Mouse (Mus musculus): Measurements from ENCODE around the gene Psma6. TPM values are rescaled to one million over a fixed set of nuclear protein-coding genes. Genes with fewer than 3 reads are reported as not detected.

Psma6 gene
- polyA plus RNA-seq, 1 experiment from 2014 or later: 177 TPM

DNA sequence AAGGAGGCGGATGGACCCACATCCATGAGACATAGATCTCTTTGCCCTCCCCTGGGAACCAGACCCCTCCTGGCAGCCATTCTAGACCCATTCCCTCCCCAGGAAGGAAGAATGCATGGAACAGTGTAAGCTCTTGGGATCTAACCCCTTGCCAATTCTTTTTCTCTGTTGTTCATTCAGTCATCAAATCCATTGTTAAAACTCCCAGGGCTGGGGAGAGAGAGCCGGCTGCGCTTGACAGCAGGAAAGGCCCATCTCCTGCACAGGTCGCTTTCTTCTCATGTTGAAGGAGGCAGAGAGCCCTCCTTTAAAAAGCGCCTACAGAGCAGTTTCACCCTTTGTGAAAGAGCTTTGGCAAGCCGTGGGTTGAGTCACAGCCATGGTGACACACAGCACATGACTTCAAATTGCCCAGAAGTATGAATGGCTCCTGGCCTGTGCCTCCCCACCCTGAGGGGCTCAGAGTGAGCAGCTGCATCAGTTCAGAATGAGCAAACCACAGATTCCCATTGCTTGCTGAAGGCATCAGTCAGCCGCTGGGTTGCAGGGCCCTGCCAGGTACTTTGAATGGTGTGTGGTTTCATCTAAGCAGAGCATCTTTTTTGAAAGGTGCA lies 82.2 kb downstream of the Psma6 start:
- H3K4me2 ChIP-seq (ENCODE audit: low read depth, low read length): peak overlapping the region; percentile 58; the same call in 1 of the 2 replicates
- H3K27me3 ChIP-seq (ENCODE audit: insufficient read depth, low read length): peaks cover 10% of the 10 kb centered on the region; the same call in 1 of the 2 replicates
- no peaks in the 10 kb centered on the region for H3K36me3 ChIP-seq (replicated peaks; ENCODE audit: insufficient read depth, low read length)
- no peaks in the 10 kb centered on the region for H3K9me3 ChIP-seq (ENCODE audit: low read length)
- TF ChIP-seq CTCF (IDR thresholded peaks at IDR 0.05; ENCODE audit: low read depth) (no peak), EP300 (IDR thresholded peaks at IDR 0.05; ENCODE audit: low read depth) (no peak)
- ATAC-seq (peak; percentile 40), DNase-seq (peak; percentile 42)
- peaks cover 30% of the 10 kb centered on the region for H3K4me1 ChIP-seq (ENCODE audit: insufficient read depth)
- WGBS (ENCODE audit: insufficient replicate concordance): 70% methylated on average over 7 of the region's 7 CpGs
- H3K27ac ChIP-seq (ENCODE audit: low read depth): peak overlapping the region; percentile 75
- 0 out of 2 replicates have a peak overlapping the region, but pooled peaks have one; percentile 16 for H3K9ac ChIP-seq (replicated peaks)
- peak overlapping the region; percentile 26; the same call in 1 of the 2 replicates for H3K4me3 ChIP-seq (ENCODE audit: low read depth, low read length)

DNA sequence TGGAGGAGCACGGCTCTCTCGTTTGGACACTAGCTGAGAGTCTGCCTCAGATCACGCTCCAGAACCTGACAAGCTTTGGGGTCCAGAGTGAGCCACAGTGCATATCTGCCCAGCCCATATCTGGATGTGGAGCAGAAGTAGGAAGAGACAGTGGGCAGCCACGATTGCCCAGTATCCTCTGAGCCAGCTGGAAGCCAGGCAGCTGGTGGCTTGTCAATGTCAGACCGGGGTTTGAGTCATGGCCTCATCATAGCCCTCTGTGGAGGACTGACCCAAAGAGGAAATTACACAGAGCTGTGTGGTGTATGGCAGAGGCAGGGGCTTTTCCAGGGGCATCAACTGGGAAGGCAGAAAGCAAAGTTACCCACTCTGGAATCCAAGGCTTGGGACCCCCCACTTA lies 82.8 kb downstream of the Psma6 start:
- no peak for TF ChIP-seq CTCF (IDR thresholded peaks at IDR 0.05; ENCODE audit: low read depth)
- ATAC-seq (peak; percentile 11; the same call in 1 of the 2 replicates), DNase-seq (no peak)
- no peaks in the 10 kb centered on the region for H3K36me3 ChIP-seq (replicated peaks; ENCODE audit: insufficient read depth, low read length)
- H3K27me3 ChIP-seq (ENCODE audit: insufficient read depth, low read length): peaks cover 10% of the 10 kb centered on the region; the same call in 1 of the 2 replicates
- H3K4me2 ChIP-seq (ENCODE audit: low read depth, low read length): no peak overlapping the region
- no peak overlapping the region for H3K4me3 ChIP-seq (ENCODE audit: low read depth, low read length)
- 55% methylated on average over 5 of the region's 5 CpGs for whole genome bisulfite sequencing (ENCODE audit: insufficient replicate concordance)
- H3K9me3 ChIP-seq (ENCODE audit: low read length): no peaks in the 10 kb centered on the region
- H3K9ac ChIP-seq (replicated peaks): no peak overlapping the region; the same call in 1 of the 2 replicates
- H3K4me1 ChIP-seq (ENCODE audit: insufficient read depth): peaks cover 30% of the 10 kb centered on the region
- H3K27ac ChIP-seq (ENCODE audit: low read depth): peak overlapping the region; percentile 75

- H3K4me2 ChIP-seq (ENCODE audit: low read depth, low read length): no peak overlapping the region
- H3K4me3 ChIP-seq (ENCODE audit: low read depth, low read length): no peak overlapping the region
- no peaks in the 10 kb centered on the region for H3K9me3 ChIP-seq (ENCODE audit: low read length)
- H3K36me3 ChIP-seq (replicated peaks; ENCODE audit: insufficient read depth, low read length): no peaks in the 10 kb centered on the region
- H3K27ac ChIP-seq (ENCODE audit: low read depth): no peak overlapping the region
- H3K27me3 ChIP-seq (ENCODE audit: insufficient read depth, low read length): peaks cover 10% of the 10 kb centered on the region; the same call in 1 of the 2 replicates
- H3K9ac ChIP-seq (replicated peaks): no peak overlapping the region
- peaks cover 30% of the 10 kb centered on the region for H3K4me1 ChIP-seq (ENCODE audit: insufficient read depth)
- WGBS (ENCODE audit: insufficient replicate concordance): 48% methylated on average over 10 of the region's 10 CpGs
- DNase-seq (no peak), ATAC-seq (peak; percentile 29; the same call in 1 of the 2 replicates)
- no peak for TF ChIP-seq CTCF (IDR thresholded peaks at IDR 0.05; ENCODE audit: low read depth)
- no peak for TF ChIP-seq EP300 (IDR thresholded peaks at IDR 0.05; ENCODE audit: low read depth)
Measured at GRCm38 (mm10) chr12:55467331-55468180, 83.5 kb downstream of the Psma6 start.

Other genes starting within 250 kb of the Psma6 start
- 21.7 and 22.5 TPM in 2 replicates for gene Srp54b, start 229.1 kb upstream of the Psma6 start, polyA plus RNA-seq (2015; fragmentation: Nextera tagmentation; extraction: Ambion mirVana)
- gene 1700047I17Rik2, start 184.6 kb upstream of the Psma6 start, polyA plus RNA-seq (2015; fragmentation: Nextera tagmentation; extraction: Ambion mirVana): not detected in 2 replicates
- gene Srp54c, start 154.1 kb upstream of the Psma6 start, polyA plus RNA-seq (2015; fragmentation: Nextera tagmentation; extraction: Ambion mirVana): 30.3 and 30.4 TPM in 2 replicates
- gene 1110008L16Rik, start 84.6 kb upstream of the Psma6 start, polyA plus RNA-seq (2015; fragmentation: Nextera tagmentation; extraction: Ambion mirVana): 5.5 and 5.9 TPM in 2 replicates
- gene Ppp2r3c, start 81.2 kb upstream of the Psma6 start, polyA plus RNA-seq (2015; fragmentation: Nextera tagmentation; extraction: Ambion mirVana): 4.3 TPM in 2 replicates
- 27.9 and 38.5 TPM in 2 replicates for gene Nfkbia, start 108.4 kb downstream of the Psma6 start, polyA plus RNA-seq (2015; fragmentation: Nextera tagmentation; extraction: Ambion mirVana)
- gene Aldoart2, start 181.0 kb downstream of the Psma6 start, polyA plus RNA-seq (2015; fragmentation: Nextera tagmentation; extraction: Ambion mirVana): not detected in 2 replicates
- 0.05 TPM in 1 of 2 replicates, not detected in the other for gene Insm2, start 215.2 kb downstream of the Psma6 start, polyA plus RNA-seq (2015; fragmentation: Nextera tagmentation; extraction: Ambion mirVana)

All from liver, postnatal 0 days (tissue).